Mouse (Mus musculus) urinary bladder, postnatal 36 days (tissue): ENCODE results near the gene Sgta.
"Not testable (repeated sequence)": the region's sequence is repeated elsewhere in the genome, so short reads cannot be mapped to it uniquely, and the experiment has no call there.

Experiments used
- DNase-seq, 2 experiments: peaks; one replicate each; pipeline ENCODE4 v3.0.0; 2022; ENCODE audit warnings: low spot score in 2 of 2, mixed read lengths in 1 of 2

The Sgta gene

GRCm38 (mm10) chr10:81059603-81060543 is at the start of gene Sgta:
TSS of gene Sgta (minus strand) at chr10:81060181.
- DNase-seq = peak; percentile 99 to 100

GRCm38 (mm10) chr10:81106113-81106721 is 46.2 kb upstream of the Sgta start:
- peak; percentile 83 to 87 for DNase-seq

GRCm38 (mm10) chr10:81105565-81106112 is 45.7 kb upstream of the Sgta start, which contains the start of gene Map2k2:
TSS of gene Map2k2 (plus strand) at chr10:81105915.
- DNase-seq = peak; percentile 95 to 97

- no peak for DNase-seq
These were observed 35.1 kb upstream of the Sgta start for GRCm38 (mm10) chr10:81094931-81095678.

GRCm38 (mm10) chr10:81092465-81093250 is 32.7 kb upstream of the Sgta start:
- peak in 1 of 2 experiments; percentile 29 for DNase-seq

GRCm38 (mm10) chr10:81090621-81091020 is 30.6 kb upstream of the Sgta start:
- no peak for DNase-seq

- no peak for DNase-seq
These were observed 29.2 kb upstream of the Sgta start for GRCm38 (mm10) chr10:81089216-81089615.

- DNase-seq = no peak
These were observed 27.0 kb upstream of the Sgta start for GRCm38 (mm10) chr10:81087021-81087420.

GRCm38 (mm10) chr10:81082168-81082960 is 22.4 kb upstream of the Sgta start:
- DNase-seq = peak; percentile 58 to 69

- DNase-seq = no peak
These were observed 20.2 kb upstream of the Sgta start for GRCm38 (mm10) chr10:81080008-81080655.

GRCm38 (mm10) chr10:81077916-81078315 is 17.9 kb upstream of the Sgta start:
- no peak for DNase-seq

- no peak for DNase-seq
These were observed 16.4 kb upstream of the Sgta start for GRCm38 (mm10) chr10:81076356-81076755.

- DNase-seq = no peak
These were observed 15.8 kb upstream of the Sgta start for GRCm38 (mm10) chr10:81075734-81076133.

GRCm38 (mm10) chr10:81073464-81073863 is 13.5 kb upstream of the Sgta start:
- no peak for DNase-seq

- DNase-seq = no peak
These were observed 12.3 kb upstream of the Sgta start for GRCm38 (mm10) chr10:81072290-81072689.

GRCm38 (mm10) chr10:81069836-81070235 is 9.9 kb upstream of the Sgta start, which contains the start of gene Thop1:
TSS of gene Thop1 (plus strand) at chr10:81070035.
- peak; percentile 88 to 97 for DNase-seq

- no peak for DNase-seq
These were observed 8.7 kb upstream of the Sgta start for GRCm38 (mm10) chr10:81068706-81069105.

- not testable (repeated sequence) for DNase-seq
These were observed 4.5 kb upstream of the Sgta start for GRCm38 (mm10) chr10:81064519-81064918.

- DNase-seq = no peak
These were observed 2.7 kb upstream of the Sgta start for GRCm38 (mm10) chr10:81062710-81063109.
